Mouse (Mus musculus) liver, adult 2 months (tissue): ENCODE measurements around the gene Iqcf1.

Experiments
- CTCF ChIP-seq: fragments of 200-500 bp; IDR thresholded peaks from 2 replicates; pipeline ENCODE4 v1.5.1; 2011; ENCODE audit warnings: low read depth, low read length, control low read depth
- POLR2A ChIP-seq: fragments of 200-500 bp; IDR thresholded peaks from 2 replicates; pipeline ENCODE4 v1.6.1; 2011; ENCODE audit warnings: low read length, control low read depth; ENCODE audit not compliant: insufficient read depth; ENCODE audit errors: extremely low read depth

DNA sequence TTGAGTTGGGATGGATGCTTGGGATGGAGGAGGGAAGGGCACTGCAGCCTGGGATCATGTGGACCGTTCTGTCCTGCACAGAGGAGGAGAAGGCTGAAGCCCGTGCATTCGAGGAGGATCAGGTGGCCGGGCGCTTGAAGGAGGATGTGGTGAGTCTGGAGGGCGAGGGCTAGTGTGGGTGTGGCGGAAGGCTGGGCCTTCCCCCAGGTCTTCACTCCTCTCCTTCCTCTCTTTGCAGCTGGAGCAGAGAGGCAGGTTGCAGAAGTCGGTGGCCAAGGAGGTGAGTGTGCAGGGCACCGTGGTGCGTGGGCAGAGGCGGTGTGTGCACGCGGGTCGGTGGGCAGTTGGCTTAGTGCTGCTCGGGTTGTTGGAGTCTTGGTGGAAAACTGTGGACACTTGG, 18.7 kb upstream of the Iqcf1 start:
- TF ChIP-seq CTCF (no peak), POLR2A (no peak)
